Mouse (Mus musculus): ENCODE results near the gene Slc29a2.

Slc29a2 gene

GRCm38 (mm10) chr19:5032686-5033085, 9.0 kb downstream of the Slc29a2 start:
- in situ Hi-C loops (cut with MboI, MseI) = no loop called here

GRCm38 (mm10) chr19:5036577-5036976, 12.9 kb downstream of the Slc29a2 start:
- in situ Hi-C loops (cut with MboI, MseI) = no loop called here

GRCm38 (mm10) chr19:5037678-5038571, 14.3 kb downstream of the Slc29a2 start:
- in situ Hi-C loops (cut with MboI, MseI) = no loop called here

- in situ Hi-C loops (cut with MboI, MseI) = no loop called here
Measured at GRCm38 (mm10) chr19:5038709-5039156, 15.1 kb downstream of the Slc29a2 start, which contains the start of the genes B4gat1 and AC124502.3. Gene B4gat1, plus strand, starts transcription at chr19:5038826. Gene AC124502.3, plus strand, starts transcription at chr19:5038891.

- in situ Hi-C loops (cut with MboI, MseI) = no loop called here
Measured at GRCm38 (mm10) chr19:5039301-5040114, 15.8 kb downstream of the Slc29a2 start.

DNA sequence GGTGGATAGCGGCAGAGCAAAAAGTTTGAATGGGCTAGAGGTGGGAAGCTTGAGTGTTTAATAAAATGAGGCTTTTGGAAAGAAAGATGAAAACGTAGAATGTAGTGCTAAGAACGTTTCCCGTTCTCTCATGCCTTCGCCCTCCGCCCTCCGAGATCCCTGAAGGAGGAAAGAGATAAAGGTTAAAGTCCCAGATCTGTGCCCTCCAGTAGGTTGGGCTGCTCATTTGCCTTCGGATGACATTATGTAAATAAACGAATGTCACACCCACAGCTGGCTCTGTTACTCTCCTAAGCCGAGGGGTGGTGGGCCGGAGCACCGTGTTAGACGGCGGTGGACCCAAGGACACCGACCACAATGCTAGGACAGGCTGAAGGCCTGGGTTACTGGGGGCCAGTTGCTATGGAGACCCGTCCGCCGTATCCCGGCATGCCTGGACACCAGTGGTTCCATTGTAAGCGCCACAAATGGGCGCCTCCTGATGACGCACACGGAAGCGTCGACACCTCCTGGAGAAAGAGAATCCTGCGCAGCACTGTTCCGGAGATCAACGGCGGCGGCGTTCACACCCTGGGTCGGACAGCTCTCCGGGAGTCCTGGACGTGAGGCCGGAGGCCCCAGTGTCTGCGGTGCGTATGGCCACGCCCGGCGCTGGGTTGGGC, 17.3 kb downstream of the Slc29a2 start, which contains the start of gene Brms1:
Gene Brms1 (plus strand): TSS at position 493 of the 662 bp plus-strand sequence.
- in situ Hi-C loops (cut with MboI, MseI) = no loop called here

GRCm38 (mm10) chr19:5041588-5041987, 17.9 kb downstream of the Slc29a2 start:
- in situ Hi-C loops (cut with MboI, MseI) = no loop called here

- in situ Hi-C loops (cut with MboI, MseI) = no loop called here
Measured at GRCm38 (mm10) chr19:5045531-5045930, 21.9 kb downstream of the Slc29a2 start.

DNA sequence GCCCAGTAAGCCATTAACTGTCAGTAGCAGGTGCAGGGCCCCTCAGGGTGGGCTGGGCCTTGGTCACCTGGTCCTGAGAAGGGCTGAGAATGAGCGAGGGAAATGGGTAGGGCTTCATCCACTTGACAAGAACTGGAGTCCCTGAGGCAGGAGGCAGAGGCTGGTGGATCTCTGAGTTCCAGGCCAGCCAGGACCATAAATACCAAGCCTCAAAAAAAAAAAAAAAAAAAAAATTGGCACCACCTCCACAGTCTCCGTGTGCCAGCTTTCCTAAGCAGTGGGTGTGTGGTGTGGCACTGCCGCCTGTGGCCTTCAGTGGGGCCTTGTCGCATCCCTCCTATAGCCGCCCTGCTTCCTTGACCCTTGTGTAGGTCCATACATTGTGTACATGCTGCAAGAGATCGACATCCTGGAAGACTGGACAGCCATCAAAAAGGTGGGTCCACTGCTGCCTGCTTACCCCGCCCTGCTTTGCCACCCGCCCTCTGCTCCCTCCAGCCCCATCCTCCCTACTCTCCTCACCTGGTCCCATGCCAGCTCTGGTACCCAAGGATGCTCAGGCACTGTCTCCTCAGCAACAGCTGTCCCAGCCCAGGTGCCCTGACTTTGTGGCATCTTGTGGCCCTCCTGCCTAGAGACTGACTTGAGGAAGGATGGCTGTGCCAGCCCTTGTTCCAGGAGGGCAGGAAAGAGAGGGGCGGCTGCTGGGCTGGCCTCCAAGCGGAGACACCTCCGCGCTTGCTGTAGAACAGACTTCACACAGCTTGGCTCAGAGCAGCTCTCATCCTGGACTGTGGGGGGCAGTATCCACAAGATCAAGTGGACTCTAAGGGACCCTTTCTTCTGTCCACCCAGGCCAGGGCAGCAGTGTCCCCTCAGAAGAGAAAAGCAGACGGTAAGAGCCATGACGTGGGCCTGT, 24.7 kb downstream of the Slc29a2 start:
- in situ Hi-C loops (cut with MboI, MseI) = no loop called here

GRCm38 (mm10) chr19:5049325-5049724, 25.7 kb downstream of the Slc29a2 start:
- in situ Hi-C loops (cut with MboI, MseI) = no loop called here

DNA sequence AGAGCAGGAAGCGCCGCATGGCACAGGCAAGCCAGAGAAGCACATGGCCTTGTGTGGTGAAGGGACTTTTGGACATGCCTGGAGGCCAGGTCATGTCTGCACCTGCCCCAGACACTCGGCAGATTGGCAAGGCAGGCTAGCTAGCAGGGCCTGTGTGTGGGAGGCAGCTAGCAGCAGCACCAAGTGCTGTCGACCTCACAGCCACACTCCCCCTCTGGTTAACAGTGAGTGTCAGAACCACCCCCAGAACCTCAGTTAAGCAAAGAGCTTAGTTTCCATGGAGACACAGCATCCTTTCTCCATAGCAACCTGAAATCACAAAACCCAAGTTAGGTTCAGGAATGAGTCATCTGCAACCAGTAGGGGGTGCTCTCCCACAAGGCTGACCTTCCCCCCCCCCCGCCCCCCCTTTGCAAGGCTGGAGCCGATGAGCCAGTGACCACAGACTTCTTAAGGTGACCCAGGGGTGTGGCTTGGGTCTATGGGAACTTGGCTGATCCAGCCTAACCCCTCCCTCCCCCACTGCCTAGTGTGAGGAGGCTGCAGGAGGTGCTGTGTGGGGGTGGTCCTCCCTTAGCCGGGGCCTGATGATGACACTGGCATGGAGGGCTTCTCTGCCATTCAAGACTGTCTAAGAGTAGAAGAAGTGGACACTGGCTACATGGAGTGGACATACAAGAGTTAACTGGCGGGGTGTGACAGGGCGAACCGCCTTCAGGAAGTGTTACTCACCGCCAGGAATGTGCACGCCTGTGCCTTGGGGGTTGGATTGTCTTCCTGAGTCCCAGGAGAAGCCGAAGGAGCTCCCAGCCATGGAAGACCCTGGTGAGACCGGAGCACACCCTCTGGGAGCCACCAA, 26.6 kb downstream of the Slc29a2 start, which contains the start of gene Rin1:
Gene Rin1 (plus strand): TSS at position 435 of the 859 bp plus-strand sequence.
- in situ Hi-C loops (cut with MboI, MseI) = no loop called here

GRCm38 (mm10) chr19:5051031-5051430, 27.4 kb downstream of the Slc29a2 start:
- in situ Hi-C loops (cut with MboI, MseI) = no loop called here

DNA sequence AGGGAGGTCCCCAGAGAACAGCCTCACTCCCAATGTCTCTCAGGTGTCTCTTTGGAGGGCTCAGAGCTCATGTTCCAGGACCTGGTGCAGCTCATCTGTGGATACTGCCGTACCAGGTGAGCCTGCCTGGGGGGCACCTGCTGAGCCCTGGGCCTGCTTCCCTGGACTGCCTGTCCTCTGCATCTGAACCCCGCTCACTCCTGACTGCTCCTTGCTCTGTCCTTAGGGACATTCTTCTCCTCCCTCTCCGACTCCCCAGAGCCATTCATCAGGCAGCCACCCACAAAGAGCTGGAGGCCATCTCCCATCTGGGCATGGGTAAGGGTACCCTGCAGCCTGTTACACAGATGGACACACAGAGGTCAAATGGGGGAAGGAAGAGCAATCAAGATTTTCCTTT, 27.9 kb downstream of the Slc29a2 start:
- in situ Hi-C loops (cut with MboI, MseI) = no loop called here

DNA sequence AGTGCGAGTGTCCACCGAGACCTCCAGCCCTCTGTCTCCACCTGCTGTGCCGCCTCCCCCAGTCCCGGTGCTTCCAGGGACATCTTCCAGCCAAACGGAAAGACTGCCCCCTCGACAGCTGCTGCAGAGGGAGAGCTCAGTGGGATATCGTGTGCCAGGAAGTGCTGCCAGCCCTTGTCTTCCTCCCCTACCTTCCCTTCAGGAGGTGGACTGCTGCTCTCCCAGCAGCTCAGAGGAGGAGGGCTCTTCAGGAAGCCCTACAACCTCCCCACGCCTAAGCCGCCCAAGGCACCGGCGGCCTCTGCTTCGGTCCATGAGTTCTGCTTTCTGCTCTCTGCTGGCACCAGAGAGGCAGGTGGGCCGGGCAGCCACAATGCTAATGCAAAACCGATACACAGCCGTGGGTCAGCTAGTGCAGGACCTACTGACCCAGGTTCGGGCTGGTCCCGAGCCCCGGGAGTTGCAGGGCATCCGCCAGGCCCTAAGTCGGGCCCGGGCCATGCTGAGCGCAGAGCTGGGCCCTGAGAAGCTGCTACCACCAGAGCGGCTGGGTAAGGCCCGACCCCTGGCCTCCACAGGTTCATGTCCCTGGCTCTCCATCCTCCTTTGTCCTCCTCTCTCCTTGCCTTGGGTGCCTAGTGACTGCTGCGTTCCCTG, 28.6 kb downstream of the Slc29a2 start:
- in situ Hi-C loops (cut with MboI, MseI) = no loop called here

GRCm38 (mm10) chr19:5052853-5053252, 29.2 kb downstream of the Slc29a2 start:
- in situ Hi-C loops (cut with MboI, MseI) = no loop called here

- in situ Hi-C loops (cut with MboI, MseI) = no loop called here
Measured at GRCm38 (mm10) chr19:5053909-5054308, 30.2 kb downstream of the Slc29a2 start.

DNA sequence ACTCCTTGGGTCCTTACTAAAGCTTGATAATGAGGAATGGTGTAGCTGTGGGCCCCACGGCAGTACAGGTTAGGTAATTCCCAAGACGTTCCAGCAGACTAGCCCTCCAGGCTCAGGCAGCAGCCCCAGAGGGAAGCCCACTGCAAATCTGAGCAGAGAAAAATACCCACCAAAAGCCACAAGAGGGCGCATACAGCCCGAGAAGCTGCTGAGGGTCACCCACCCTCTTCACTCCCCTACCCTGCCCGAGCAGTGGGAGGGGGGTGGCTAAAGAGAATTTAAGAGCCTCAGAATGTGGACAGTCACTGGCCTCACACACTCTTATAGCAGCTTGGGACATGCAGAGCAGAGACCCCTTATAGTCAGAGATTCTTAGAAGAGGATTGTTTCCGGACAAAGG, 32.6 kb downstream of the Slc29a2 start:
- in situ Hi-C loops (cut with MboI, MseI) = no loop called here

DNA sequence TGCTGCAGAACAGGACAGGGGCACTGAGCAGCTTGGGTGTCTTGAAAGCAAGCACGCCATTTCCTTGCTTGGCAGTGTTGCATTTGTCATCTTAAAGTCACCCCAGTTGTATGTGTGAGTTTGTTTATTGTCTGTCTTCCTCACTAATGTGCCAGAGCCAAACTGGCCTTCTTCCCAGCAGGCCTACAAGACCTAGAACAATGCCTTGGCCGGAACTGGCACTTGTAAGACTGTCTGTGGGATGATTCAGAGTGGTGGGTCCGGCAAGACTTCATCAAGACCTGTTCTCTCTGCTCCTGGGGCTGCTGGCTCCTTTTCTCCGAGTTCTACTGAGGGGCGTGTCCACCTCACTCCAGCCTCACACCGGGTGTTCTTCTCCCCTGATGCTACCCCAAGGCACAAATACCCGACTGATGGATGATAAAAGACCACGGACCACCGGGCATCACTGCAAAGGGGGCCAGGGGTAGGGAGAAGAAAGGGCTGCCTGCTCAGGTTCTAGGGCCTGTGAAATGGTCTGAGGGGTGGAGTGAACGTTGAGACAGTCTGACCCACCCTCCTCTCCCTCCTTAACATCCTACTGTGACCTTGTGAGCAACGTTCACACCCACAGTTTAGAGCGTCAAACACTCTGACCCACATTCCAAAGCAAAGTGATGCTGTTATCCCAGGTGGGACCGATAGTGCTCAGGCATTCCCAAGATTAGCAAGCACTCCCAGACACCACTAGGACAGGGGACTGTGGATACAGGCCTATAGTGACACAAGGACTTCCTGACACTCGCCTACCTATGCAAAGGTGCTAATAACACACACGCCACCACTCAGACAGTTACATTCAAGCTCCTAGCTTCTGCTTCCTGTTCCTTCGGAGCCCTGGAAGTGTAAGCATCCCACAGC, 34.5 kb downstream of the Slc29a2 start:
- in situ Hi-C loops (cut with MboI, MseI) = no loop called here

Data from T-helper 1 cell (primary cell).